Mouse (Mus musculus) heart, adult 8-10 months (tissue): ENCODE data around the gene C9. TPM values are rescaled to one million over a fixed set of nuclear protein-coding genes. Genes with fewer than 3 reads are reported as not detected.

Experiments used
- DNase-seq: peaks from one replicate; pipeline ENCODE4 v3.0.0; 2022; ENCODE audit warnings: low spot score
- total RNA-seq, 4 experiments: library from RNA; stranded (reverse); gene quantifications; 2 replicates each; pipeline ENCODE4 v1.2.4; 2022

Gene C9
- total RNA-seq, 4 experiments from 2014 or later = not detected

- DNase-seq = no peak
These were observed 24.3 kb downstream of the C9 start for GRCm38 (mm10) chr15:6469384-6469783.

- DNase-seq = no peak
These were observed 38.4 kb downstream of the C9 start for GRCm38 (mm10) chr15:6483561-6483960.

- no peak for DNase-seq
These were observed 47.3 kb downstream of the C9 start for GRCm38 (mm10) chr15:6492386-6492785.

GRCm38 (mm10) chr15:6498396-6499070, 53.4 kb downstream of the C9 start:
- no peak for DNase-seq

- peak; percentile 18 for DNase-seq
These were observed 55.7 kb downstream of the C9 start for GRCm38 (mm10) chr15:6500787-6501186.

- no peak for DNase-seq
These were observed 72.4 kb downstream of the C9 start for GRCm38 (mm10) chr15:6517525-6517924.

- no peak for DNase-seq
These were observed 74.5 kb downstream of the C9 start for GRCm38 (mm10) chr15:6519417-6520255.

GRCm38 (mm10) chr15:6520505-6521155, 75.5 kb downstream of the C9 start:
- DNase-seq = no peak

- DNase-seq = peak; percentile 3
These were observed 77.6 kb downstream of the C9 start, which contains the start of gene Fyb for GRCm38 (mm10) chr15:6522653-6523167. Fyb (plus strand) TSS chr15:6522853.

- no peak for DNase-seq
These were observed 79.7 kb downstream of the C9 start for GRCm38 (mm10) chr15:6524801-6525200.

- DNase-seq = no peak
These were observed 80.3 kb downstream of the C9 start for GRCm38 (mm10) chr15:6525386-6525785.

GRCm38 (mm10) chr15:6533858-6534343, 88.8 kb downstream of the C9 start:
- DNase-seq = no peak

GRCm38 (mm10) chr15:6534592-6534991, 89.5 kb downstream of the C9 start:
- no peak for DNase-seq

GRCm38 (mm10) chr15:6539639-6540338, 94.7 kb downstream of the C9 start:
- no peak for DNase-seq

Other genes starting within 250 kb of the C9 start
- 10 to 100 TPM; 18.9 to 27.1 (median 22.0) TPM for gene Dab2, start 145.5 kb upstream of the C9 start, total RNA-seq
- gene Fyb, start 77.5 kb downstream of the C9 start, total RNA-seq = 10 to 100 TPM; 45.5 to 56.4 (median 52.8) TPM